Mouse (Mus musculus) adipocyte (in vitro differentiated cells): ENCODE data around the gene Avpi1.
A peak's percentile ranks its signal among the peaks of the same experiment; 100 is the strongest.

Experiments used
- DNase-seq: peaks from one replicate; pipeline ENCODE4 v3.0.0-alpha.2; 2016; ENCODE audit warnings: low spot score

Gene Avpi1

GRCm38 (mm10) chr19:42144541-42145167, 15.8 kb upstream of the Avpi1 start:
- DNase-seq = peak; percentile 98

DNA sequence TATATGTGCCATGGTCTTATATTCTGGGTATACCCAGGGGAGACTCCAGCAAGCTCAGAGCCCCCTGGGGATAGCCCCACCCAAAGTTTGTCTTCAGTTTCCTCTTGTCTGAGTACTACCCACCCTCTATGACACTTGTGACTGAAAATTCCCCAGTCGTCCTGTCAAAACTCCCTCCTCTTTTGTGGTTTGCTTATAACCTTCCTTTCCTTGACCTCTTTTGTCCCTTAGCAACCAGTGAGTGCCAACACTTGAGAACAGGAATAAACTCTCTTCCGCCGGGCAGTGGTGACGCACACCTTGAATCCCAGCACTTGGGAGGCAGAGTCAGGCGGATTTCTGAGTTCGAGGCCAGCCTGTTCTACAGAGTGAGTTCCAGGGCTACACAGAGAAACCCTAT, 15.2 kb upstream of the Avpi1 start:
- DNase-seq = peak; percentile 43

GRCm38 (mm10) chr19:42142757-42143156, 13.9 kb upstream of the Avpi1 start:
- DNase-seq = no peak

- DNase-seq = no peak
Observed at GRCm38 (mm10) chr19:42141998-42142397, 13.1 kb upstream of the Avpi1 start.

DNA sequence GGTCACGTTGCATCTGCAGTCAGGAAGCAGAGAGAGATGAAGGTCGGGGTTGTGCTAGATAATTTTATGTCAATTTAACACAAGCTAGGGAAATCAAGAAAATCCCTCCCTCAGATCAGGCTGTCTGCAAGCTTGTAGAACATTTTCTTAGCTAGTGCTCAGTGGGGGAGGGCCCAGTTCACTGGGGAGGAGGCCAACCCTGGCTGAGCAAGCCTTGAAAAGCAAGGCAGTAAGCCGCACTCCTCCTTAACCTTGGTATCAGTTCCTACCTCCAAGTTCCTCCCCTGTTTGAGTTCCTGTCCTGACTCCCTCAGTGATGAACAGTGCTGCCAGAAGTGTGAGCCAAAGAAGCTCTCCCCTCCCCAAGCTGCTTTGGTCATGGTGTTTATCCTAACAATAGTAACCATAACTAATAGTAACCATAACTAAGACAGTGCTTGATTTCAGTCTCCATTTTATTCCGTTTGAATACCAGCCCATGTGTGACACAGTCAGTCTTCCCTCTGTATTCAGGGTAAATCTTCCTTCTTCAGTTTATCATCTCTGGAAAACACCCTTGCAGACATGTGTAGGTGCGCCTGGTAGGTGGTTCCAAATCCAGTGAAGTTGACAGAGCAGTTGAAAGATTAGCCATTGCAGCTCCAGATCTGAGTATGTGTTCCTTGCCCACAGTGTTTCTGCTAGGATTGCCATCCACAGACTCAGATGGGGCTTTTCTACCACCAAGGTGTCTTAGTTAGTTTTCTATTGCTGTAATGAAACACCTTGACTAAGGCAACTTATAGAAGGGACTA, 11.1 kb upstream of the Avpi1 start:
- no peak for DNase-seq

- no peak for DNase-seq
Observed at GRCm38 (mm10) chr19:42138517-42139285, 9.8 kb upstream of the Avpi1 start.

DNA sequence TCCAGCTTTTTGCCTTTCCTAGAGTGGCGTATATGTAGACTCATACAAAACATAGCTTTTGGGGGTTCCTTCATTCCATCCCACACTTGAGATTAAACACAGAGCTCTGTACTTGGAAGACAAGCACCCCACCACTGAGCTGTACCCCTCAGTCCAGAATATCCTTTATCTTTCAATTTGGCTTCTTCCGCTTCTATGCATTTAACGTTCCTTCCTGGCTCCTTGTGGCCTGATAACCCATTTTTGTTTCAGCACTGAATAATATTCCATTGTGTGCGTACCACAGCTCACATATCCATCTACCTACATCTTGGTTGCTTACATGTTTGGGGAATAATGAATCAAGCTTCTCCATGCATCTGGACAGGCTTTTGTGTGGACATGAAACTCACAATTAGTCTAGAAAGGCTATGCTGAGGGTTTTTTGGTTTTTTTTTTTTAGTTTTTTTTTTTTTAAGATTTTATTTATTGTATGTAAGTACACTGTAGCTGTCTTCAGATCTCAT, 8.4 kb upstream of the Avpi1 start:
- DNase-seq = no peak

DNA sequence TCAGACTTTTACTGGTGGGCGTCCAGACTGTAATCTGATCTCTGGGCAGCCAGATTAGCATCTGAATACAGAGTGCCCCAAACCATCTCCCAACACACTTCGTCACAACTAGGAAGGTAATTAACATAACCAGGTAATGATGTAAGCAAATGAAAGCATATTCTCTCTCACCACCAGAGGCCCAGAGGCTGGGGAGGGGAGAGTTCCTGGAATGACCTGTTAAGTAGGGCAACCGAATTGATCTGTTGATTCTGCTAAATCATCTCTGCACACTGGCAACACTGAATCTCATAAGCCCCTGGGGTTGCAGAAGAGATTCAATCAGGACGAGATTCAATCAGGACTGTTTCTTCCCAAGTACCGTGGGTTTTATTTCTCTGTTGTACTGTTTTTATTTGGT, 7.3 kb upstream of the Avpi1 start:
- DNase-seq = no peak

DNA sequence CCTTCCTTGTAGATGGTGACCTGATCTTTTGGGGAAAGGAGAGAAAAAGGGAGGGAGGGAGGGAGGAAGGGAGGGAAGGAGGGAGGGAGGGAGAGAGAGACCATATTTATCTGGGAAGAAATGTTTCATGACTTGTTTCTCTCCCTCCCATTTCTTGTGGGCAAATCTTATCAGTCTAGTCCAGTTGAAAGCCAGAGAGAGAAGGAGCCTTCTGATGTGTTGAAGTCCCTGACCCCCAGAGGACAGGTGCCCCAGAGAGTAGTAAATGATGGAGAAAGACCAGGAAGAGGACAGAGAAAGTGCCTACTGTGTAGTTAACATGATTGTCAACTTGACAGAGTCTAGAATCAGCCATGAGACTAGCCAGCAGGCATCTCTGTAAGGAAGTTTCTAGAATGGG, 6.2 kb upstream of the Avpi1 start:
- DNase-seq = no peak

GRCm38 (mm10) chr19:42131101-42131500, 2.2 kb upstream of the Avpi1 start:
- no peak for DNase-seq

- DNase-seq = no peak
Observed at GRCm38 (mm10) chr19:42130294-42130606, 1.4 kb upstream of the Avpi1 start.

GRCm38 (mm10) chr19:42129509-42130293, 842 bp upstream of the Avpi1 start:
- no peak for DNase-seq

- DNase-seq = no peak
Observed at GRCm38 (mm10) chr19:42128052-42128740, 663 bp downstream of the Avpi1 start.

GRCm38 (mm10) chr19:42127024-42127423, 1.8 kb downstream of the Avpi1 start:
- DNase-seq = no peak

- DNase-seq = no peak
Observed at GRCm38 (mm10) chr19:42126219-42126605, 2.6 kb downstream of the Avpi1 start.

DNA sequence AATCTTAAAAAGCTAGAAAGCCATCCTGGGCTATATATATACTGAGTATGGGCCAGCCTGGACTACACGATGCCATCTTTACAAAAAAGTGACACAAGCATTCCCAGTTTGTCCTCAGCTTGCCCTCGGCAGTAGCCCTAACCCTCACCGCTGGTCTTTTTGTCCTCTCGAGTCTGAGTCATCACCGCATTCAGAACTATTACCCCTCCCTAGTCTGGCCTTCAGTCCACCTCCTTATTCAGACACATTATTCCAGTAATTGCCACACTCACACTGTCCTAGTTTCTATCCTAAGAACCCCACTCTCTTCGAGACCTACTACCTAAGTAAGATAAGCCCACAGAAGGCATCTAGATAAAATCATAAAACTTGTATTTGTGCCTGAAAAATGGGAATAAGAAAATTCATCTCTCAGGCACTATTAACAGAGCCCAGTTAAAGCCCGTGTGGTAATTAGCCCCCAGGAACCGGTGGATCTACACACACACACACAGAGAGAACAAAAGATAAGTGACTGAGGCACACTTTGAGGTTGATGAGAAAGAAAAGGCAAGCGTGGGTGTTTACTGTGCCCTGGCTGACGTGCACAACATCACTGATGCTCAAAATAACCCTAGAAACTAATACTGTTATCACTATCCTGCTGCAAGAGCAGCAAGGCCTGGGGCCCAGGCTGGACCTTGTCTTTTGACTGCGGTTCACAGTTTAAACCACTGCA, 3.2 kb downstream of the Avpi1 start:
- no peak for DNase-seq

DNA sequence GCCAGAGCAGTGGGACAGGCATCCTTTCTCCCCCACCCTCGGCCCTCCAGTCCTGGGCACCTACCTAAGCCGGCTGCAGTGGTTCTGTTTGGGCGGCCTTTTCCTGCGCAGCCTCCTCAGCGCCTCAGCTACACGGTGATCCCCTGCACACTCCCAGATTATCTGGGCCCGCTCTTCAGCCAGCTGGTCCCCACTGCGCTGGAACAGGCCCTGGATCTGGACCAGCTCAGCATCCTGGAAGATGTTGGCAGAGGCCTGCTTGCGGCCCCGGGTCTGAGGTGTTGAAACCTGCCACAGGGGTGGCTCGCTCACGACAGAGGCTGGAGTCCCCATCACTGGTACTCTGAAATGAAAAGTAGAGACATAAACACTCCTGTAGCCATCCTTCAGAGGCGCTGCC, 4.2 kb downstream of the Avpi1 start:
- DNase-seq = no peak

GRCm38 (mm10) chr19:42120451-42120850, 8.4 kb downstream of the Avpi1 start:
- DNase-seq = no peak

- DNase-seq = no peak
Observed at GRCm38 (mm10) chr19:42118596-42118995, 10.3 kb downstream of the Avpi1 start.

GRCm38 (mm10) chr19:42118142-42118541, 10.7 kb downstream of the Avpi1 start:
- no peak for DNase-seq

DNA sequence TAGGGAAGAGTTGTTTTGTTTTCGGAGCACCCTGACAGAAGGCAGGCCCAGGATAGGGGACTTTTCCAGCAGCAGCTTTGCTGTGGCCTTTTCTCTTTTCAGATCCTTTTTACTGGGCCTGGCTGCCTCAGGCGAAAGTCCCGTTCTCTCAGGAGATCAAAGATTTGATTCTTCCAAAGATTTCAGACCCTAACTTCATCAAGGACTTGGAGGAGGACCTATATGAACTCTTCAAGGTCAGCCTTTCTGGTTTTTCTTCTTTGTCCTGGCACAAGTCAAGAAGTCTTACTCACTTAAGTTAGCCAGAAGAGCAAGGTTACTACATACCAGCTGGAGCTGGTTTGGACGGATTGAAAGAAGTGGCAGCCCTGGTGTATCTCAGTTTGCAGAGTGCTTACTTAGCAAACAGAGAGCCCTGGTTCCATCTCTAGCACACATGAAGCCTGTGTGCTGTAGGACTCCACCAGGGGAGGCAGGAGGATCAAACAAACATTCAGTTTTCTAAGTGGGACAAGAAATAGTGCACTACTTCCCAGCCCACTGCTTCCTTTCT, 13.0 kb downstream of the Avpi1 start:
- no peak for DNase-seq
